Mouse (Mus musculus) CH12.LX (cell line): ENCODE measurements around the gene Casz1.

Source experiments
- CHD1 ChIP-seq: IDR thresholded peaks from 2 replicates; pipeline ENCODE4 v1.6.1; 2012; ENCODE audit warnings: low read depth, low read length, improper control_type of control experiment, inconsistent platforms
- E2F4 ChIP-seq: IDR thresholded peaks from 2 replicates; pipeline ENCODE4 v1.6.1; 2011; ENCODE audit warnings: low read depth, low read length, improper control_type of control experiment; ENCODE audit not compliant: insufficient replicate concordance
- EP300 ChIP-seq: IDR thresholded peaks from 2 replicates; pipeline ENCODE4 v1.6.1; 2011; ENCODE audit warnings: low read length, improper control_type of control experiment
- HCFC1 ChIP-seq: IDR thresholded peaks from 2 replicates; pipeline ENCODE4 v1.6.1; 2012; ENCODE audit warnings: low read depth, mild to moderate bottlenecking, inconsistent platforms, low read length, improper control_type of control experiment
- MXI1 ChIP-seq: IDR thresholded peaks from 2 replicates; pipeline ENCODE4 v1.6.1; 2011; ENCODE audit warnings: mild to moderate bottlenecking, low read depth, low read length, improper control_type of control experiment
- NELFE ChIP-seq: IDR thresholded peaks from 2 replicates; pipeline ENCODE4 v1.6.1; 2011; ENCODE audit warnings: low read depth, low read length, improper control_type of control experiment
- POLR2A ChIP-seq: IDR thresholded peaks from 2 replicates; pipeline ENCODE4 v1.6.1; 2011; ENCODE audit warnings: low read depth, mild to moderate bottlenecking, improper control_type of control experiment, low read length
- TCF12 ChIP-seq: IDR thresholded peaks from 2 replicates; pipeline ENCODE4 v1.6.1; 2014; ENCODE audit warnings: low read depth, mild to moderate bottlenecking, inconsistent platforms, low read length, improper control_type of control experiment
- ZNF384 ChIP-seq: IDR thresholded peaks from 2 replicates; pipeline ENCODE4 v1.6.1; 2012; ENCODE audit warnings: low read depth, low read length, improper control_type of control experiment, inconsistent platforms

GRCm38 (mm10) chr4:148979837-148980236 is 175.6 kb downstream of the Casz1 start:
- no peak for TF ChIP-seq HCFC1
- TF ChIP-seq MXI1, result no peak
- TF ChIP-seq NELFE, result no peak
- TF ChIP-seq EP300, result no peak
- TF ChIP-seq E2F4, result no peak
- TF ChIP-seq POLR2A, result no peak
- no peak for TF ChIP-seq ZNF384
- TF ChIP-seq TCF12, result no peak
- TF ChIP-seq CHD1, result no peak
